Mouse (Mus musculus): ENCODE data around the gene Cfap69. TPM values are rescaled to one million over a fixed set of nuclear protein-coding genes. Genes with fewer than 3 reads are reported as not detected.

Cfap69 gene
- polyA plus RNA-seq, 1 experiment from 2014 or later = 0.27 TPM

Other genes with a start within 250 kb of the Cfap69 start
- 1.7 and 2.1 TPM in 2 replicates for gene Cdk14, start 243.9 kb downstream of the Cfap69 start, polyA plus RNA-seq (2015; fragmentation: Nextera tagmentation; extraction: Ambion mirVana)
- not detected in 2 replicates for gene 1700015F17Rik, start 185.1 kb downstream of the Cfap69 start, polyA plus RNA-seq (2015; fragmentation: Nextera tagmentation; extraction: Ambion mirVana)
- gene Cldn12, start 149.3 kb downstream of the Cfap69 start, polyA plus RNA-seq (2015; fragmentation: Nextera tagmentation; extraction: Ambion mirVana) = 2.3 and 2.8 TPM in 2 replicates
- gene Gtpbp10, start 104.7 kb downstream of the Cfap69 start, polyA plus RNA-seq (2015; fragmentation: Nextera tagmentation; extraction: Ambion mirVana) = 14.4 and 16.0 TPM in 2 replicates
- gene Gm8773, start 90.4 kb downstream of the Cfap69 start, polyA plus RNA-seq (2015; fragmentation: Nextera tagmentation; extraction: Ambion mirVana) = 0.45 and 0.70 TPM in 2 replicates
- 0.49 and 0.57 TPM in 2 replicates for gene Steap2, start 30.3 kb upstream of the Cfap69 start, polyA plus RNA-seq (2015; fragmentation: Nextera tagmentation; extraction: Ambion mirVana)
- 0.73 and 0.77 TPM in 2 replicates for gene Steap1, start 85.1 kb upstream of the Cfap69 start, polyA plus RNA-seq (2015; fragmentation: Nextera tagmentation; extraction: Ambion mirVana)